Mouse (Mus musculus): ENCODE data around the gene Maneal.

Gene Maneal

GRCm38 (mm10) chr4:124861283-124862188 lies at the start of gene Maneal:
Maneal (minus strand) TSS chr4:124862171.
- no peak for DNase-seq

DNA sequence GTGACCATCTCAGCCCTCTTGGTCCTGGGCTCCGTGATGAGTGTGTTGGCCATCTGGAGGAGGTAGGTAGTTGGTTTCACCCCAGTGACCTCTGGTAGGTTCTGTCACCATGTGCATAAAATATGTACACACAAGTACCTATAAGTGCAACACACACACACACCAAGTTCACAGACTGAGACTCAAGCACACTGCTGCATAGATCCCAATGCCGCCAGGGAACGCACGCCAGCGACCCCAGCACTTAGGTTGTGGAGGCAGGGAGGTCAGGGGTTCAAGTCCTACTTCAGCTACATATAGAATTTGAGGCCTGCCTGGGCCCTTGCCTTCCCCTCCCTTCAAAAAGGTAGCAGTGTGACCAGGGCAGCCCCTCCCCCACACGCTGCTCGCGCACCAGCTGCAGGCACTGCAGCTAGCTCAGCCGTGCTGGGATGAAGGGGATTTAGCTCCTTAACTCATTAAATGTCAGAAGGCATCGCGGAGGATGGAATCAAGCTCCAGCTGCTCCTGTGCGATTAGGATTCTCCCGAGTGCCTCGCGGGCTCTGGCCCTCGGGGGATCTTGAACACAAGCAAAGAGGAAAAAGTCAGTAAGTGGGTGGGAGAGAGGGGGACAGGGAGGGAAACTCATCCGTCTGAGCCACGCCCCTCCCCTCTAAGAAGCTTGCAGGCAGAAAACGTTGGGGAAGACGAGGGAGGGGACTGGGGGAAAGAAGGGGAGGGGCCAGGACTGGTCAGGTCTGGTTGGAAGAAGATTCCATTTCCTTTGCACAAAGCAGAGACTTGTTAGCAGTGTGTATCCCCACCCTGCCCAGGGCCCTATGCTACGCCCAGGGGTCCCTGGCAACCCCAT lies 44.2 kb upstream of the Maneal start:
- DNase-seq = no peak

GRCm38 (mm10) chr4:124905417-124905816 lies 43.4 kb upstream of the Maneal start:
- DNase-seq = no peak

DNA sequence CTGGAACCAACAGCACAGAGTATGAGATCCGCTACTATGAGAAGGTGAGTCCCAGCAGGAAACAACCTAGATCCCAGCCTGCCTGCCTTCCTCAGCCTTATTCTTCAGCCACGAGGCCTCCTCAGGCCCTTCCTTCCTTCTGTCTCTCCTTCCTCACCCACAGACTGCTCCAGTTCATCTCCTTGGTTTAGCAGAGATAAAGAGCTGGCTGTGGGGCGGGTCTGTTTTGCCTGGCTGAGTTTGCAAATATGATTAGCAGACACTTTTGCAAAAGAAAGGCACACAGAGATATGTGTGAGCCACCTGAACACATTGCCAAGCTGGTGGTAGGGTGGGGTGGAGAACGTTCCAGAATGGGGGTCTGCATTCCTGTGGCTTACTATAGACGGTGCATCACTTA lies 37.9 kb upstream of the Maneal start:
- DNase-seq = no peak

- DNase-seq = no peak
Measured at GRCm38 (mm10) chr4:124898428-124898827, 36.5 kb upstream of the Maneal start.

DNA sequence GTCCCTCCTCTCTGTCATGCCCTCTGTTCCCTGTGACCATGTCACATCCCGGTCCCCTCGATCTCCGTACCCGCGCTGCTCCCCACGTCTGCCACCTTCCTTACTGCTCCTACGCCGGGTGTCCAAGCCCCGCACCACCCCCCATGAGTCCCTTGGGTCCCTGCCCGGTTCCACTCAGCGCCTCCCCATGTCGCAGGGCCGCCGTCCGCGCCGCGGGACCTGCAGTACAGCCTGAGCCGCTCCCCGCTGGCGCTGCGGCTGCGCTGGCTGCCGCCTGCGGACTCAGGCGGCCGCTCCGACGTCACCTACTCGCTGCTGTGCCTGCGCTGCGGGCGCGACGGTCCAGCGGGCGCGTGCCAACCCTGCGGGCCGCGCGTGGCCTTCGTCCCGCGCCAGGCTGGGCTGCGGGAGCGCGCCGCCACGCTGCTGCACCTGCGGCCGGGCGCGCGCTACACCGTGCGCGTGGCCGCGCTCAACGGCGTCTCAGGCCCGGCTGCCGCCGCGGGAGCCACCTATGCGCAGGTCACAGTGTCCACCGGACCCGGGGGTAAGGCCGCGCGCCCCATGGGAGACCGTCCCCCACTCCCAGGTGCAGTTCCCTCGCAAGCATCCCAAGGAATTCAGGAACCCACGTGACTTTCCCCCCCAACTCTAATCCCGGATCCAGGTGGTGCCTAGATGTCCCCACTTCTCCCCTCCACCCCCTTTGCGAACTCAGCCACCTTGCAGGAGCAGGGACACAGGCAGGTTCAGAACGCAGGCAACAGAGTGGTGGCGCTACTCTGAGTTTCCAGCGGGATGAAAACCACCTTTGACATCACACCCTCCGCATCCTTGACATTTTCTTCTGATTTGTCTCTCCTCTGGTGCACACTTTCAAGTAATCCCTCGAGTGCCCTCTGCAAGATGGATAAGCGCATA lies 32.8 kb upstream of the Maneal start:
- peak; percentile 76 for DNase-seq

DNA sequence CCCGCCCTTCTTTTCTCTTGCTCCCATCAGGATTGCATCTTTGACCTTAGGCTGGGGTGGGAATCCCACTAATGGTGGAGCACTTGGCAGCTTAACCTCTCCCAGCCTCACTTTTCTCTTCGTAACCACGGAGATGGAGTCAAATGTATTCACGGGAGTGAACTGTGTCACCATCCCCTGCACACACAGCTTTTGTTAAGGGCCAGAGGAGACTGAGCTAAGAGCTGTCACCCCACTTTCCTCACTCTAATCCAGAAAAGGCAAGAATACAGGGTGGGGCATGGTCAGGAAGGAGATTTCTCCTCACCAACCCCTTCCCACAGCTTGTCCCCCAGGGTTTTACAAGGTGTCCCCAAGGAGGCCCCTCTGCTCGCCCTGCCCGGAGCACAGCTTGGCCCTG lies 31.8 kb upstream of the Maneal start:
- peak; percentile 9 for DNase-seq

DNA sequence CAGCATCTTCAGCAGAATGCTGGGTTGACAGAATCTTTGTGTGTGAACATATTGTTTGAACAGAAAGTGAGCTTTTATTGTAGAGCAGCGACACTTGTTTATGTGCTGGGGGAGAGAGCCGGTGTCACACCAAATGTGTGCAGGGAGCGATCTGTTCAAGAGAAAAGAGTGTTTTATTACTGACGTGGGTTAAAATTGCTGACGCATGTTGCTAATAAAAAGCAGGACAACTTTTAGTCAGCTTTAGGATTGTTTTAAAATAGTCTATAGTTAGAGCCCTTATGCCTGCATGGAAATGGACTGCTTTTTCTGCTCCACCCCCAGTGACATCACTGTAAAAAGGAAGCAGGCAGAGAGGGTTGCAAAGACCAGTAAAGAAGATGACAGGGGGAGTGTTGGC lies 28.9 kb upstream of the Maneal start:
- no peak for DNase-seq

DNA sequence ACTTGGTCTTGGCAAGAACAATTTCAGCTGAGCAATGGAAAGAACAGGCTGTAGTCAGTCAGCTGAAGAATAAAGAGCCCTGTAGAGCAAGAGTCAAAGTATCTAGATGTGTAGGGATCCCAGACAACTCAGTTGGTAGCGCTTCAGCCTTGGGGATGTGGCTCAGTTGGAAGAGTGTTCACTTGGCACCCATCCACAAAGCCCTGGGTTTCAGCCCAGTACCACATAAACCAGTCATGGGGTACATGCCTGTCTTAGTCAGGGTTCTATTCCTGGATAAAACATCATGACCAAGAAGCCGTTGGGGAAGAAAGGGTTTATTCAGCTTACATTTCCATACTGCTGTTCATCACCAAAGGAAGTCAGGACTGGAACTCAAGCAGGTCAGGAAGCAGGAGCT lies 28.0 kb upstream of the Maneal start:
- DNase-seq = no peak

DNA sequence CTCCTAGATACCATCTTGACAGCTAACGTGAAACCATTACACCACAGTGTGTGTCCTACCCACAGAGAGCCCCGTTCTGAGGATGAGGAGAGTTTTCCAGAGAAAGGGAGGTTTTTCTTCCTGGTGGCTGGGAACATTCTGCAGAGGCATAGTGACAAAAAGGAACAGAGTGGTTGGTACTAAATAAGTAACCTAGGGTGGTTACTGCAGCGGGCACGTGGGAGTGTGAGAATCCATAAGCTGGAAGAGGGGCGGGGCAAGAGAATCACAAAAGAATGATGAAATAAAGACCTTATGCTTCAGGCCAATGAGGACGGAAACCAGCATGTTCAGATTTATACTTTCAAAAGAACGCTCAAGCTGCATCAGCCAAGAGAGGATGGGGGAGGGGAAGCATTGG lies 26.7 kb upstream of the Maneal start:
- DNase-seq = no peak

- no peak for DNase-seq
Measured at GRCm38 (mm10) chr4:124882151-124882729, 20.3 kb upstream of the Maneal start.

DNA sequence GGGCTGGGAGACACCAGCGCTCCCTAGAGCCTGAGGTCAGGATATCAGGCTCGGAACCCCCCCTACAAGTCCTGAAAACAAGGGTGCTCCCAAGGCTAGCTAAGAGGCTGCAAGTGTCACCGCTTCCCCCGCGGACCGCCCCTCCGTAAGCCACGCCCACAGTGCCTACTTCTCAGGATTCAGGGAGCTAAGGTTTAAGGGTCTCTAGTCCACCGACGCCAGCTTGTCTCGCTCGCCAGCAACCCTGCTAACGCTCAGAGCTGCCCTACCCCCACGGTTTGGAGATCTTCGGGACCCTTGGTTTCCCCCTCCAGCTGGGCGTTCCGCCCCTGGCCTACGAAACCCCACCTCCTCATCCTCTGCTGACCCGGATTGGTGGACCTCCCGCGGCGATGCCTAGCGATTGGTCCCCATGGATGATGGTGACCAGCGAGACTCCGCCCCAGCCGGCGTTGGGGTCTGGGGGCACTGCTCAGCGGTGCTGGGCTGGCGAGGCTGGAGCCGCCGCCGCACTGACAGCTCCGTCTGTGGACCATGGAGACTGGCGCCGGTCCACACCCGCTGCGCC lies 19.5 kb upstream of the Maneal start:
- DNase-seq = no peak

DNA sequence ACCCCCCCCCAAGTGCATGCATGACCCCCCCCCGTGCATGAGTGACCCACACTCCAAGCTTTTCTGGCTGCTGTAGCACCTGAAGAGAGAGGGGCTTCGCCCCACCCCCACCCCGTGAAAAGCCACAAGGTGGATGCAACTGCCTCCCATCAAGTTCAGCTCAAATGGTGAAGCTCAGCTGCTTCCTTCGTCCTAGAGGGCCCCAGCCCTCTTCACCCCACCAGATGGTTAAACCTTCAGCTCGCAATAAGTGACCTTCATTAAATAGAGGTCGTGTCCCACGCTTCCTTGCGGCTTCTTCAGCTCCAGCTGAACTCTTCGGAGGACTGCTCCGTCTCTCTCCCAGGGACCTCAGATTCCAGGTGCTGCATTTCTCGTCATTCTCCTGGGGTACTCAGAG lies 18.6 kb upstream of the Maneal start, which contains the start of gene Epha10:
TSS of gene Epha10 (plus strand) at position 301 of the 400 bp plus-strand sequence.
- no peak for DNase-seq

DNA sequence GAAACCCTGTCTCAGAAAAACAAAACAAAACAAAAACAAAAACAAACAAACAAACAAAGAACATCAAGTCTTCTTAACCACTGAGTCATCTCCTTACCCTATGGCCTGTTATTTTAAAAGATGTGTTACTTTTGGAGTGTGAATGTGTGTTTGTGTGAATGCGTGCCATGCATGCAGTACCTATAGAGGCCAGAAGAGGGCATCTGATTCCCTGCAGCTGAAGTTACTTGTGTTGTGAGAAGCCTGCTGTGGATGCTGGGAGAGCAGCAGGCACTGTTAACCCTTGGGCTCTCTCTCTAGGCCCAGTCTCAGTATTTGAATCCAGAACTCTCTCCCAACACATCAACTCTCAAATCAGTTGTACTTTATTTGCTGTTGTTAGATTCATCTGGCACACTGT lies 10.7 kb upstream of the Maneal start:
- no peak for DNase-seq

DNA sequence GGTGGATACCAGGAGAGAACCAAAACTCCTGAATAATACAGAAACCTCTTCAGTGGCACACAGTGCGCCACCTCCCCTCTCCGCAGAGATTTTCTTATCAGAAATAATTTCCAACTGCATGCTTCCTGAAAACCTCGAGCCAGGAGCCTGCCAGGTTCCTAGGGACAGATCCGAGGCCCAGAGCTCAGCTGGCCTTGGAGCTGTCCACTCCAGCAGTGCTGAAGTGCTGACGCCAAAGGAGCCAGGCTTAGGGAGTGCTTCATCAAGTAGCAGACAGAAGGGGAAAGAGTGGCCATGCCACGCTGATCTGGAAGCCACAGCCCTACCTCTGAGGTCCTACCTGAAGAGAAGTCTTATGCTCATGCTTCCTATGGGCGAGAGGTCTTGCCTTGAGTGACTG lies 1.5 kb downstream of the Maneal start:
- DNase-seq = no peak

GRCm38 (mm10) chr4:124858370-124858769 lies 3.6 kb downstream of the Maneal start:
- no peak for DNase-seq

GRCm38 (mm10) chr4:124856294-124856693 lies 5.7 kb downstream of the Maneal start:
- DNase-seq = no peak

DNA sequence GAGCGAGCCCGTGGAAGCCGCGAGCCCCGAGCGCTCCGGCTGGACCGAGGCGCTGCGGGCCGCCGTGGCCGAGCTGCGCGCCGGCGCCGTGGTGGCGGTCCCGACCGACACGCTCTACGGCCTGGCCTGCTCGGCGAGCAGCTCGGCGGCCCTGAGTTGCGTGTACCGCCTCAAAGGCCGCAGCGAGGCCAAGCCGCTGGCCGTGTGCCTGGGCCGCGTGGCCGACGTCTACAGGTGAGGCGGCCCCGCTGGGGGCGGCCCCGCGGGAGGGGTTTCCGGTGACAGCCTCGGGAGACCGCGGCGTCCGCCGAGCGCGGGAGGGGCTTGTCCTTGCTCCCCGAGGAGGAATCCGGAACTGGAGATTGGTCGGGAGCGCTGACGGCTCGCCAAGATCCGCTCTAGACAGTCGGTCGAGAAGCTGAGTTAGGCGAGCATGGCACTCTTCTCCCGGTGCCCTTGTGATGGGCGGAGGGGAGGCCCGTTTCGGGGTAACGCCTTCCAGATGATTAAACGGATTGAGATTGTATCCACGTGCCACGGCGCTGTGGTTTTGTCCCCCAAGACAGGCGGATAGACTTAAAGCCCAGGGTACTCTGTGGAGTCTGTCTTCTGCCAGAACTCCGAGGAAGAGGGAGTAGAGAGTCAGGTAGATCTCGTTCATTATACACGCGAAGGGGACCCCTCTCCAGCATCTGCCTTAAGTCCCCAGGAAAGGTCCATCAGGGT lies 10.9 kb downstream of the Maneal start, which contains the start of gene 1110065P20Rik:
TSS of gene 1110065P20Rik (minus strand) at position 264 of the 726 bp plus-strand sequence.
- peak; percentile 73 for DNase-seq

- peak; percentile 92 for DNase-seq
Measured at GRCm38 (mm10) chr4:124850261-124850913, 11.6 kb downstream of the Maneal start, which contains the start of gene Yrdc. Yrdc (plus strand) TSS chr4:124850679.

GRCm38 (mm10) chr4:124849631-124850260 lies 12.2 kb downstream of the Maneal start:
- peak; percentile 67 for DNase-seq
